Mouse (Mus musculus) urinary bladder, postnatal 36 days (tissue): ENCODE data around the gene Brdt.
"Not testable (repeated sequence)": the region's sequence is repeated elsewhere in the genome, so short reads cannot be mapped to it uniquely, and the experiment has no call there.

Experiments
- DNase-seq, 2 experiments: peaks; one replicate each; pipeline ENCODE4 v3.0.0; 2022; ENCODE audit warnings: low spot score in 2 of 2, mixed read lengths in 1 of 2

Brdt gene

GRCm38 (mm10) chr5:107320703-107321102 lies 10.3 kb upstream of the Brdt start:
- DNase-seq = no peak

GRCm38 (mm10) chr5:107340404-107340803 lies 9.4 kb downstream of the Brdt start:
- DNase-seq = no peak

DNA sequence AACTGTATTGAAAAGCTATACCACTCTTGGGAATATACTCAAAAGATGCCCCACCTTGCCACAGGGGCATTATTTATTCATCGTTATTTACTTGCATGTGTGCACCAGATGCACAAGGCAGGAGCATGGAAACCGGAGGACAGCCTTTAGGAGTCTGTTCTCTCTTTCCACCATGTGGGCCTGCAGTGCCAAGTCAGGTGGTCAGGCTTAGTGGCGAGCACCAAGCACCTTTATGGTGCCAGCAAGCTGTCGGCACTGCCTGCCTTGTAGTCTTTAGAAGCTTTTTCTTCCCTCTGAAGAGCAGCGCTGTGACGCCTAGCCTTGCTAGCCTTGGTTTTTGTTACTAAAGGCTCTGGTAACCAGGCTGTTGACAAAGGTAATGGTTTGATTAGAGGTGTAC lies 11.9 kb downstream of the Brdt start:
- no peak for DNase-seq

GRCm38 (mm10) chr5:107346214-107346613 lies 15.3 kb downstream of the Brdt start:
- no peak for DNase-seq

DNA sequence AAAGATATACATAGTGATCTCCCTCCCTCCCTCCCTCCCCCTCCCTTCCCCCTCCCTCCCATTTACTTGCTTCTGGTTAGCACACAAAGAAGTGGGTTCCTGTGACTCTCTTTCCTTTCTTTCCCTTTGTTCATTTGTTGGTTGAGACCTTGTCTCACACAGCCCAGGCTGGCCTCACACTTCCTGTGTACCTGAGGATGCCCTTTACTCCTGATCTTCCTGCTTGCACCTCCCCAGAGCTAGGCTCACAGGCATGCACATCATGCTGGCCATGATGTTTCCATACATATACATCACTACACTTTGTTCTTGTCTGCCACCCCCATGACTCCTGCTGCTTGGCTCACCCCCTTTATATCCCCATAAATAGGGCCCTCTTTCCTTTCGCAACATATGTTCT lies 21.6 kb downstream of the Brdt start:
- DNase-seq = no peak

- DNase-seq = no peak
Observed at GRCm38 (mm10) chr5:107353981-107354380, 23.0 kb downstream of the Brdt start.

- DNase-seq = no peak
Observed at GRCm38 (mm10) chr5:107355801-107356200, 24.8 kb downstream of the Brdt start.

- DNase-seq = no peak
Observed at GRCm38 (mm10) chr5:107357723-107358122, 26.8 kb downstream of the Brdt start.

DNA sequence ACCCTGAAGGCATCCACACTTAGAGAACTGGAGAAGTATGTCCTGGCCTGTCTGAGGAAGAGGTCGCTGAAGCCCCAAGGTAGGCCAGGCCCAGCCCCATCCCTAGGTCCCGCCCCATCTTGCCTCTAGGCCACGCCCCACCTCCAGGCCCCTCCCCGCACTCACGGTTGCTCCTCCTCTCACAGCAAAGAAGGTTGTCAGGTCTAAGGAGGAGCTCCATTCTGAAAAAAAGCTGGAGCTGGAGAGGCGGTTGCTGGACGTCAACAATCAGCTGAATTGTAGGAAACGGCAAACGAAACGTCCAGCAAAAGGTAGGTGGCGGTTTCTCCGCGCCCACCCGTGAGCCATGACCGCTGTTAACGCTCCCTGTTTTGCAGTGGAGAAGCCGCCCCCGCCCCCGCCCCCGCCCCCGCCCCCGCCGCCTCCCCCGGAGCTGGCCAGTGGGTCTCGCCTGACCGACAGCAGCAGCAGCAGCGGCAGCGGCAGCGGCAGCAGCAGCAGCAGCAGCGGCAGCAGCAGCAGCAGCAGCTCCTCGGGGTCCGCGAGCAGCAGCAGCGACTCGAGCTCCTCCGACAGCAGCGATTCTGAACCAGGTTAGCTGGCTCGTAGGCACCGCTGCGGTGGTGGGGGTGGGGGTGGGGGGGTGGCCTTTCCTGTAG lies 28.6 kb downstream of the Brdt start:
- DNase-seq = peak; percentile 87 to 91

GRCm38 (mm10) chr5:107360054-107360730 lies 29.2 kb downstream of the Brdt start:
- no peak for DNase-seq

DNA sequence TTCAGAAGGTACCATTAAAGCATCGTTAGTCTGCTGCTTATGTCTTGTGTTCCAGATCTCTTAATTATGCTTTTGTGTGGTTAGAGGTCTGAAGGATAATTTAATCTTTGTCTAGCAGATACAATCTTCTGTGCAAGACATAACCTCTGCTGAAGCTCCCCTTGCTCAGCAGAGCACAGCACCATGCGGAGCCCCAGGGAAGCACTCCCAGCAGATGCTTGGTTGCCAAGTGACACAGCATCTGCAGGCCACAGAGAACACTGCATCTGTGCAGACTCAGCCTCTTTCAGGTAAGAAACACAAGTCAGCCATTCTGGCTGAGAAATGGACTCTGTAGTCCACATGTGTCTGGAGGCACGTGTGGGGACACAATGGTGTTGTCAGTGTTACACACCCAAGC lies 39.1 kb downstream of the Brdt start:
- no peak for DNase-seq

DNA sequence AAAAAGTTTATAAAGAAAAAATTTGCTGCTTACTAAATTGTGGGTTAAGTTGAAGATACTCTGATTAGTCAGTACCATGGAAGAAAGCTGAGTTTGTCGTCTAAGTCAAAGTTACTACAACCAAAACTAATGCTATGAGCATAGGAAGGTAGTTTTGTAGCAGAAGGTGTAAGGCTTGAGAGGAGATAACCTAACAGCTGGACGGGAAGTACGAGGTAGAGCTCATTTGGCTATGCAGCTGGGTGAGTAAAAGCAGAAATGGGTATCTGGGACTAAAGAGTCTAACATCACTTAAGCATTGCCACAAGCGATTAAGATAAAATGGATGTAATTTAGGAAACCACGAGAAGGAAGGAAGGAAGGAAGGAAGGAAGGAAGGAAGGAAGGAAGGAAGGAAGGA lies 40.4 kb downstream of the Brdt start:
- no peak for DNase-seq

DNA sequence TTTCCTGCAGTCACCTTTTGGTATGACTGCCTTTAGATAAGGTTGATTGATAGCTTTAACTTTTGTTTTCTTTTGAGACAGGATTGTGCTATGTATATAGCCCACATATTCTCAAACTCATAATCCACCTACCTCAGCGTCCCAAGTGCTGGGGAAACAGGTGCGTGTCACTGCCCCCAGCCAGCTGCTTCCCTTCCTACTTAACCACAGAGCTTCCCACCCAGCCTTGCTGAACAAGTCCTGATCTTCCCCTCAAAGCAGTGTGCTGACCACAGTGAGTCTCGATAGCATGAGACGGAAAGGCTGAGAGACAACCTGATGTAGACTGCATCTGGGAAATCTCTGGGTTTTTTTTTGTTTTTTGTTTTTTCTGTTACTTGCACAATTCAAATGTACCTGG lies 42.3 kb downstream of the Brdt start:
- no peak for DNase-seq

- DNase-seq = not testable (repeated sequence)
Observed at GRCm38 (mm10) chr5:107386448-107386847, 55.5 kb downstream of the Brdt start.

DNA sequence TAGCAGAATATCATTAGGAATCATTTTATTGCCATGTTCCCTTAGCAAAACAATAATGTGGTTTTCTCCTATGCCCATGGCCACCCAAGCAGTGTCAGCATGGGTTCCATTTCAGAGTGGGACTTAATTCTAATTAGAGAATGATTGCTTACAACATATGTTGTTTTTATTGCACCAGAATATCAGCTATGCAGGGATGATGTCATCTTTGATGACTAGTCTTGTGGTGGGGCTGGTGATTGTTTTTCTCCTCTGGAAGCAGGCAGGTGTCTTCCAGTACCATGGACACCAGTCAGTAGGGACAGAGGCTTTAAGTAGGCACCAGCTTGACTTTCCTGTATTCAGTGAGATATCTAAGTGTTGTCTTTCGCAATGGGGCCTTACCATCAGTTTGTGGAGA lies 56.8 kb downstream of the Brdt start:
- no peak for DNase-seq

DNA sequence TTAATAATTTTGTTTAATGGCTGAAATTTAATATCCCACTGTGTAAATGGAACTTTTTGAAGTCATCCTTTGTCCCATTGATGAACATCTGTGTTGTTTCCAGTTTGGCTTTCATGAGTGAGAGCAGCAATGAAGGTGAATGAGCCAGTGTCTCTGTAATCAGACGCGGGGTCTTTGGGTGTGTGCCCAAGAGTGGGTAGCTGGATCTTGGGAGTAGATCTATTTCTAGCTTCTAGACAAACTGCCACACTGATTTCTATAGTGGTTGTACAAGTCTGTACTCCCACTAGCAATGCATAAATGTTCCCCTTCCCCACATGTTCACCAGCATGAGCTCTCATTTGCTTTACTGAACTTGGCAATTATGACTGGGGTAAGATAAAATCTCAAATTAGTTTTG lies 58.4 kb downstream of the Brdt start:
- DNase-seq = no peak

GRCm38 (mm10) chr5:107394437-107394836 lies 63.5 kb downstream of the Brdt start:
- no peak for DNase-seq

- DNase-seq = no peak
Observed at GRCm38 (mm10) chr5:107402436-107402835, 71.5 kb downstream of the Brdt start, which contains the start of gene Ephx4. TSS of gene Ephx4 (plus strand) at chr5:107402736.

DNA sequence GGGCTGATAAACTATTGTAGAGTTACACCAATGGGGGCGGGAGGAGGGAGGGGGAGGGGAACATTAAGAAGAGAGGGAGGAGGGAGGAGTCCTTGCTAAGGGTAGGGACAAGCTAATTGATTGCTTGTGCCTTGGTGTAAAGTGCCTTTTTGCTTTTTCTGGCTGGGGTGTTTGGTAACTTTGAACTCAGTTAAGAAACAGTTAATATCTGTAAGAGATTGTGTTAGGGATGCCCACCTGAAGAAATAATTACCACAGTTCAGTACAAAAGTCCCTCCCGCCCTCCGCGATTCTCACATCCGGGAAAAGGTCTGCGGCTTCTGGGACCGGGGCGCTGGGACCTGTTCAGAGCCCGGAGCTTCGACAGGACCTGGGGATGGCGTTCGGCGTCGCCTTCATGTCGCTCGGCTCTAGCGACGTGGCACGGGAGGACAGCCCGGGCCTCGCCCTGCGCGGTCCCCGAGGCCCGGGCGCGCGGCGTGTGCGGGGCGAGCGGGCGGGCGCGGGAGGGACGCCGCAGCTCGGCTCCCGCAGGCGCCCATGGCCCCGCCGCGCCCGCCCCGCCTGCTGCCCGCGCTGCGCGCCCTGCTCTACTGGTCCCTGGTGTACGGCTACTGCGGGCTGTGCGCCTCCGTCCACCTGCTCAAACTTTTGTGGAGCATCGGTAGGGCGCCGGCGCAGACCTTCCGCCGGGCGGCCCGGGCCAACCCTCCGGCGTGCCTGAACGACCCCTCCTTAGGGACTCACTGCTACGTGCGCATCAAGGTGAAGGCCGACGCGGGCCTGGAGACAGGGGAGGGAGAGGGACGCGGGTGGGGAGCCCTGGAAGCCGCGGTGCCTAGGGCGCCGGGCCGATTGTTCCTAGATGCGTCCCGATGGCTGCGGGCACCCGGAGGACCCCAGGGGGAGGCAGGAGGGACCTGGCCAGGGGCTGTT lies 72.3 kb downstream of the Brdt start:
- peak in 1 of 2 experiments; percentile 1 for DNase-seq

GRCm38 (mm10) chr5:107403947-107404684 lies 73.2 kb downstream of the Brdt start:
- no peak for DNase-seq

- no peak for DNase-seq
Observed at GRCm38 (mm10) chr5:107405361-107405760, 74.4 kb downstream of the Brdt start.

GRCm38 (mm10) chr5:107410305-107410704 lies 79.3 kb downstream of the Brdt start:
- no peak for DNase-seq
